Mouse (Mus musculus) kidney, embryonic 15.5 days (tissue): ENCODE results near the gene Ccl28. TPM values are rescaled to one million over a fixed set of nuclear protein-coding genes. Genes with fewer than 3 reads are reported as not detected.

ENCODE experiments used
- ATAC-seq: fragments of 200-750 bp; cut with Nextera tagmentation; replicated peaks from 2 replicates; pipeline ENCODE4 v1.8.0; 2017; ENCODE audit warnings: moderate TSS enrichment; ENCODE audit not compliant: low FRiP score
- H3K27ac ChIP-seq: fragments of 300-500 bp; sonication (generic); 2 replicates; pipeline ENCODE4 v1.5.1; 2015; ENCODE audit warnings: mild to moderate bottlenecking, inconsistent platforms
- H3K27me3 ChIP-seq: fragments of 300-500 bp; sonication (generic); 2 replicates; pipeline ENCODE4 v1.6.1; 2015; ENCODE audit warnings: inconsistent platforms
- H3K36me3 ChIP-seq: fragments of 300-500 bp; sonication (generic); 2 replicates; pipeline ENCODE4 v1.6.1; 2015; ENCODE audit warnings: inconsistent platforms
- H3K4me1 ChIP-seq: fragments of 300-500 bp; sonication (generic); 2 replicates; pipeline ENCODE4 v1.6.1; 2015; ENCODE audit warnings: inconsistent platforms
- H3K4me2 ChIP-seq: fragments of 300-500 bp; sonication (generic); 2 replicates; pipeline ENCODE4 v1.6.1; 2015; ENCODE audit warnings: moderate library complexity, mild to moderate bottlenecking, inconsistent platforms
- H3K4me3 ChIP-seq: fragments of 300-500 bp; sonication (generic); replicated peaks from 2 replicates; pipeline ENCODE4 v1.5.1; 2015; ENCODE audit warnings: mild to moderate bottlenecking, inconsistent platforms
- H3K9ac ChIP-seq: fragments of 300-500 bp; sonication (generic); 2 replicates; pipeline ENCODE4 v1.6.1; 2015; ENCODE audit warnings: mild to moderate bottlenecking, inconsistent platforms
- H3K9me3 ChIP-seq: fragments of 300-500 bp; sonication (generic); replicated peaks from 2 replicates; pipeline ENCODE4 v1.6.1; 2016; ENCODE audit warnings: inconsistent platforms
- WGBS: fragments of 180-500 bp; shearing (Covaris S2); methylation state at CpG from one replicate; pipeline ENCODE4 v1.1.7; 2015; ENCODE audit warnings: mixed read lengths; 5-methylcytosine and 5-hydroxymethylcytosine counted together
- polyA plus RNA-seq: library from polyadenylated mRNA; unstranded; fragments of >200 nt; fragmentation: Nextera tagmentation; extraction: Ambion mirVana; gene quantifications from 2 replicates; pipeline ENCODE4 v1.2.1, GENCODE M21; 2015

The Ccl28 gene
- polyA plus RNA-seq, 1 experiment from 2014 or later: 0.13 TPM

GRCm38 (mm10) chr13:119631482-119632155 lies 8.0 kb downstream of the Ccl28 start:
- no peaks in the 10 kb centered on the region for H3K36me3 ChIP-seq
- 7% methylated on average over 31 of the region's 33 CpGs for WGBS
- no peaks in the 10 kb centered on the region for H3K27me3 ChIP-seq
- H3K4me1 ChIP-seq: no peaks in the 10 kb centered on the region
- H3K9me3 ChIP-seq: no peaks in the 10 kb centered on the region
- peak overlapping the region; percentile 74 for H3K4me2 ChIP-seq
- H3K27ac ChIP-seq: 0 out of 2 replicates have a peak overlapping the region, but pooled peaks have one; percentile 27
- peak overlapping the region; percentile 23; the same call in 1 of the 2 replicates for H3K9ac ChIP-seq
- H3K4me3 ChIP-seq: peak overlapping the region; percentile 54
- ATAC-seq: peak; percentile 97

- Histone ChIP-seq H3K27me3 (no peaks in the 10 kb centered on the region), H3K9me3 (no peaks in the 10 kb centered on the region), H3K36me3 (no peaks in the 10 kb centered on the region), H3K9ac (no peak overlapping the region), H3K4me1 (no peaks in the 10 kb centered on the region), H3K4me2 (peak overlapping the region; percentile 74), H3K27ac (no peak overlapping the region), H3K4me3 (peak overlapping the region; percentile 54)
- WGBS: 87% methylated on average over 4 of the region's 4 CpGs
- ATAC-seq: peak; percentile 41; the same call in 1 of the 2 replicates
Measured at GRCm38 (mm10) chr13:119632156-119632548, 8.5 kb downstream of the Ccl28 start.

- WGBS: 77% methylated on average over 2 of the region's 2 CpGs
- no peak overlapping the region for H3K9ac ChIP-seq
- H3K27ac ChIP-seq: no peak overlapping the region
- ATAC-seq: no peak
- no peaks in the 10 kb centered on the region for H3K36me3 ChIP-seq
- H3K4me2 ChIP-seq: no peak overlapping the region
- no peaks in the 10 kb centered on the region for H3K9me3 ChIP-seq
- H3K4me3 ChIP-seq: no peak overlapping the region
- H3K27me3 ChIP-seq: peaks cover 3% of the 10 kb centered on the region; the same call in 1 of the 2 replicates
- no peaks in the 10 kb centered on the region for H3K4me1 ChIP-seq
Measured at GRCm38 (mm10) chr13:119635496-119635895, 11.9 kb downstream of the Ccl28 start.

- H3K9me3 ChIP-seq: no peaks in the 10 kb centered on the region
- peak overlapping the region; percentile 41; the same call in 1 of the 2 replicates for H3K27ac ChIP-seq
- H3K4me2 ChIP-seq: no peak overlapping the region
- no peaks in the 10 kb centered on the region for H3K4me1 ChIP-seq
- ATAC-seq: 0 out of 2 replicates have a peak, but pooled peaks have one; percentile 43
- WGBS: 76% methylated on average over 4 of the region's 4 CpGs
- no peaks in the 10 kb centered on the region for H3K36me3 ChIP-seq
- H3K4me3 ChIP-seq: no peak overlapping the region
- peaks cover 3% of the 10 kb centered on the region; the same call in 1 of the 2 replicates for H3K27me3 ChIP-seq
- H3K9ac ChIP-seq: no peak overlapping the region
Measured at GRCm38 (mm10) chr13:119637837-119638236, 14.2 kb downstream of the Ccl28 start.

- Histone ChIP-seq H3K36me3 (no peaks in the 10 kb centered on the region), H3K27ac (no peak overlapping the region), H3K4me3 (no peak overlapping the region), H3K4me1 (no peaks in the 10 kb centered on the region), H3K27me3 (peaks cover 3% of the 10 kb centered on the region; the same call in 1 of the 2 replicates), H3K9me3 (no peaks in the 10 kb centered on the region), H3K4me2 (no peak overlapping the region), H3K9ac (no peak overlapping the region)
- WGBS: 78% methylated on average over 5 of the region's 5 CpGs
- 0 out of 2 replicates have a peak, but pooled peaks have one; percentile 36 for ATAC-seq
Measured at GRCm38 (mm10) chr13:119638449-119638848, 14.8 kb downstream of the Ccl28 start.

- no peaks in the 10 kb centered on the region for H3K36me3 ChIP-seq
- no peak overlapping the region for H3K4me2 ChIP-seq
- H3K4me1 ChIP-seq: no peaks in the 10 kb centered on the region
- H3K27ac ChIP-seq: no peak overlapping the region
- H3K27me3 ChIP-seq: peaks cover 3% of the 10 kb centered on the region; the same call in 1 of the 2 replicates
- no peak overlapping the region for H3K4me3 ChIP-seq
- 65% methylated on average over 5 of the region's 5 CpGs for WGBS
- no peak for ATAC-seq
- no peaks in the 10 kb centered on the region for H3K9me3 ChIP-seq
- H3K9ac ChIP-seq: no peak overlapping the region
Measured at GRCm38 (mm10) chr13:119639302-119639701, 15.7 kb downstream of the Ccl28 start.

- Histone ChIP-seq H3K9ac (no peak overlapping the region), H3K36me3 (no peaks in the 10 kb centered on the region), H3K27me3 (peaks cover 3% of the 10 kb centered on the region; the same call in 1 of the 2 replicates), H3K4me2 (no peak overlapping the region), H3K4me3 (no peak overlapping the region), H3K9me3 (no peaks in the 10 kb centered on the region), H3K4me1 (no peaks in the 10 kb centered on the region), H3K27ac (no peak overlapping the region)
- ATAC-seq: no peak
- WGBS: 45% methylated on average over 4 of the region's 4 CpGs
Measured at GRCm38 (mm10) chr13:119640504-119640903, 16.9 kb downstream of the Ccl28 start.

- Histone ChIP-seq H3K9me3 (no peaks in the 10 kb centered on the region), H3K9ac (no peak overlapping the region), H3K36me3 (no peaks in the 10 kb centered on the region), H3K27me3 (peaks cover 3% of the 10 kb centered on the region; the same call in 1 of the 2 replicates), H3K4me2 (no peak overlapping the region), H3K4me1 (no peaks in the 10 kb centered on the region), H3K27ac (no peak overlapping the region), H3K4me3 (no peak overlapping the region)
- 75% methylated on average over 7 of the region's 7 CpGs for WGBS
- no peak for ATAC-seq
Measured at GRCm38 (mm10) chr13:119641145-119641544, 17.5 kb downstream of the Ccl28 start.

GRCm38 (mm10) chr13:119644769-119645168 lies 21.1 kb downstream of the Ccl28 start:
- WGBS: 48% methylated on average over 5 of the region's 5 CpGs
- H3K9me3 ChIP-seq: no peaks in the 10 kb centered on the region
- H3K4me2 ChIP-seq: no peak overlapping the region
- no peak overlapping the region for H3K4me3 ChIP-seq
- ATAC-seq: no peak
- 0 out of 2 replicates have a peak, but pooled peaks cover 4% of the 10 kb centered on the region for H3K4me1 ChIP-seq
- no peak overlapping the region for H3K9ac ChIP-seq
- H3K27ac ChIP-seq: no peak overlapping the region
- no peaks in the 10 kb centered on the region for H3K27me3 ChIP-seq
- H3K36me3 ChIP-seq: no peaks in the 10 kb centered on the region

- Histone ChIP-seq H3K36me3 (no peaks in the 10 kb centered on the region), H3K4me3 (no peak overlapping the region), H3K9ac (no peak overlapping the region), H3K4me2 (no peak overlapping the region), H3K27me3 (no peaks in the 10 kb centered on the region), H3K4me1 (0 out of 2 replicates have a peak, but pooled peaks cover 4% of the 10 kb centered on the region), H3K27ac (no peak overlapping the region), H3K9me3 (no peaks in the 10 kb centered on the region)
- ATAC-seq: no peak
- 90% methylated on average over 1 of the region's 1 CpGs for WGBS
Measured at GRCm38 (mm10) chr13:119646511-119646910, 22.9 kb downstream of the Ccl28 start.

- H3K27ac ChIP-seq: no peak overlapping the region
- H3K9me3 ChIP-seq: no peaks in the 10 kb centered on the region
- H3K27me3 ChIP-seq: no peaks in the 10 kb centered on the region
- peak overlapping the region; percentile 34 for H3K4me2 ChIP-seq
- no peak overlapping the region for H3K4me3 ChIP-seq
- ATAC-seq: peak; percentile 56; the same call in 1 of the 2 replicates
- no peak overlapping the region for H3K9ac ChIP-seq
- 0 out of 2 replicates have a peak, but pooled peaks cover 4% of the 10 kb centered on the region for H3K4me1 ChIP-seq
- WGBS: 50% methylated on average over 15 of the region's 15 CpGs
- H3K36me3 ChIP-seq: no peaks in the 10 kb centered on the region
Measured at GRCm38 (mm10) chr13:119648891-119649698, 25.5 kb downstream of the Ccl28 start.

GRCm38 (mm10) chr13:119649699-119650046 lies 26.1 kb downstream of the Ccl28 start:
- peak overlapping the region; percentile 34; the same call in 1 of the 2 replicates for H3K4me2 ChIP-seq
- no peaks in the 10 kb centered on the region for H3K9me3 ChIP-seq
- 0 out of 2 replicates have a peak, but pooled peaks cover 4% of the 10 kb centered on the region for H3K4me1 ChIP-seq
- 77% methylated on average over 1 of the region's 1 CpGs for WGBS
- ATAC-seq: no peak
- no peak overlapping the region for H3K27ac ChIP-seq
- H3K27me3 ChIP-seq: no peaks in the 10 kb centered on the region
- no peaks in the 10 kb centered on the region for H3K36me3 ChIP-seq
- no peak overlapping the region for H3K4me3 ChIP-seq
- no peak overlapping the region for H3K9ac ChIP-seq
